Mouse (Mus musculus): Measurements from ENCODE around the gene Mettl26.

- TF ChIP-seq CTCF (IDR thresholded peaks at IDR 0.05; ENCODE audit: borderline replicate concordance, insufficient read depth, low read depth, low read length), result no peak
- no peak for TF ChIP-seq POLR2A (IDR thresholded peaks at IDR 0.05; ENCODE audit: borderline replicate concordance, insufficient read depth, low read length)
These were observed 44.0 kb upstream of the Mettl26 start for GRCm38 (mm10) chr17:25830806-25831431.

All from cerebellum, adult 2 months (tissue).